Mouse (Mus musculus) heart, embryonic 11.5 days (tissue): Measurements from ENCODE around the gene Gmcl1. TPM values are rescaled to one million over a fixed set of nuclear protein-coding genes. Genes with fewer than 3 reads are reported as not detected.

Experiments
- ATAC-seq: fragments of 200-750 bp; cut with Nextera tagmentation; replicated peaks from 2 replicates; pipeline ENCODE4 v1.8.0; 2017; ENCODE audit warnings: moderate library complexity; ENCODE audit not compliant: insufficient number of reproducible peaks, low FRiP score, low TSS enrichment
- H3K27ac ChIP-seq: fragments of 300-500 bp; sonication (generic); 2 replicates; pipeline ENCODE4 v1.5.1; 2014; ENCODE audit warnings: mild to moderate bottlenecking, low read depth, low read length
- H3K27me3 ChIP-seq: fragments of 300-500 bp; sonication (generic); 2 replicates; pipeline ENCODE4 v1.6.1; 2014; ENCODE audit warnings: mild to moderate bottlenecking, low read length, mixed read lengths; ENCODE audit not compliant: control insufficient read depth, insufficient read depth
- H3K36me3 ChIP-seq: fragments of 300-500 bp; sonication (generic); 2 replicates; pipeline ENCODE4 v1.6.1; 2014; ENCODE audit warnings: mild to moderate bottlenecking, low read length, moderate library complexity, mixed read lengths; ENCODE audit not compliant: control insufficient read depth, insufficient read depth
- H3K4me1 ChIP-seq: fragments of 300-500 bp; sonication (generic); 2 replicates; pipeline ENCODE4 v1.6.1; 2014; ENCODE audit warnings: low read length; ENCODE audit not compliant: control insufficient read depth, insufficient read depth
- H3K4me2 ChIP-seq: fragments of 300-500 bp; sonication (generic); 2 replicates; pipeline ENCODE4 v1.6.1; 2014; ENCODE audit warnings: mild to moderate bottlenecking, moderate library complexity
- H3K4me3 ChIP-seq: fragments of 300-500 bp; sonication (generic); 2 replicates; pipeline ENCODE4 v1.5.1; 2014; ENCODE audit warnings: low read depth, low read length
- H3K9ac ChIP-seq: fragments of 300-500 bp; sonication (generic); 2 replicates; pipeline ENCODE4 v1.6.1; 2014; ENCODE audit warnings: mild to moderate bottlenecking, low read depth, low read length, moderate library complexity
- H3K9me3 ChIP-seq: fragments of 300-500 bp; sonication (generic); replicated peaks from 2 replicates; pipeline ENCODE4 v1.6.1; 2016; ENCODE audit warnings: low read length; ENCODE audit not compliant: control insufficient read depth
- WGBS: fragments of 180-500 bp; shearing (Covaris S2); extraction: QIAGEN DNeasy Blood & Tissue Kit; methylation state at CpG from one replicate; pipeline ENCODE4 v1.1.7; 2014; ENCODE audit not compliant: insufficient replicate concordance; 5-methylcytosine and 5-hydroxymethylcytosine counted together
- polyA plus RNA-seq: library from polyadenylated mRNA; unstranded; fragments of >200 nt; fragmentation: Nextera tagmentation; extraction: Ambion mirVana; gene quantifications from 2 replicates; pipeline ENCODE4 v1.2.1, GENCODE M21; 2014

The Gmcl1 gene
- polyA plus RNA-seq, 1 experiment from 2014 or later = 18.5 TPM

- Histone ChIP-seq H3K27ac (no peak overlapping the region), H3K9me3 (no peaks in the 10 kb centered on the region), H3K4me2 (no peak overlapping the region), H3K4me3 (no peak overlapping the region), H3K4me1 (no peaks in the 10 kb centered on the region), H3K9ac (no peak overlapping the region), H3K36me3 (0 out of 2 replicates have a peak, but pooled peaks cover 2% of the 10 kb centered on the region), H3K27me3 (no peaks in the 10 kb centered on the region)
- ATAC-seq = no peak
- 83% methylated on average over 3 of the region's 3 CpGs for WGBS
Observed at GRCm38 (mm10) chr6:86721977-86722376, 11.2 kb downstream of the Gmcl1 start.

DNA sequence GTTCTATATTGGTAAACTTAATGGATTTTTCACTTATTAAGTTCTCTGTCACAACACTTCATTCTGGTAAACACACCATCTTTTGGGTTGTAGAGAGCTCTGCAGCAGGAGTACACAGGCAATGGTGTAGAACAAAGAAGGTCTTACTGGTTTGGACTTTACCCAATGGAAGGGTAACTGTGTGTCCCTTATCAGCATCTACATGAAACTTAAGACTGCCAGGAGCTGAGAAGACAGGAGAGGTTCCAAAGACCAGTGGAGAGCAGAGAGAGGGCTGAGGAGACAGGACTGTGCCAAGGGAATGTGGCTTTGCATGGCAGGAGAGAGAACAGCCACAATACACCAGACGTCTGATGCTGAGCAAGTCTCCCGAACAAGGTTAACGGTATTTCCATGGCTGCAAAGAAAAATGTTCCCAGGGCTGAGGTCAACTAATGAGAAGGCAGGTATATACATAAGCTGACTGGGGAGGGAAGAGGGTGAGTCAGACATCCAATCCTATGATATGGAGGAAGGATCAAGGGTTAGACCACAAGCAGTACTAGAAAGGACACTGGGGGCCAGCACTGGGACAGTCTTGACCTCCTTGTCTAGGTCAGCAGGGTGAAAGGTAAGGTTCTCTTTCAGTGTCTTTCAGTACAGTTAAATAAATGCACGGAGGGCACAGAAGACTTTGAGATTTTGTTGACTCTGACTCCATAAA is 25.0 kb downstream of the Gmcl1 start:
- H3K27me3 ChIP-seq = no peaks in the 10 kb centered on the region
- H3K4me2 ChIP-seq = no peak overlapping the region
- peaks cover 8% of the 10 kb centered on the region; the same call in 1 of the 2 replicates for H3K36me3 ChIP-seq
- 85% methylated on average over 4 of the region's 4 CpGs for WGBS
- no peak overlapping the region for H3K4me3 ChIP-seq
- no peak overlapping the region for H3K27ac ChIP-seq
- no peak for ATAC-seq
- no peaks in the 10 kb centered on the region for H3K9me3 ChIP-seq
- no peaks in the 10 kb centered on the region for H3K4me1 ChIP-seq
- H3K9ac ChIP-seq = no peak overlapping the region

DNA sequence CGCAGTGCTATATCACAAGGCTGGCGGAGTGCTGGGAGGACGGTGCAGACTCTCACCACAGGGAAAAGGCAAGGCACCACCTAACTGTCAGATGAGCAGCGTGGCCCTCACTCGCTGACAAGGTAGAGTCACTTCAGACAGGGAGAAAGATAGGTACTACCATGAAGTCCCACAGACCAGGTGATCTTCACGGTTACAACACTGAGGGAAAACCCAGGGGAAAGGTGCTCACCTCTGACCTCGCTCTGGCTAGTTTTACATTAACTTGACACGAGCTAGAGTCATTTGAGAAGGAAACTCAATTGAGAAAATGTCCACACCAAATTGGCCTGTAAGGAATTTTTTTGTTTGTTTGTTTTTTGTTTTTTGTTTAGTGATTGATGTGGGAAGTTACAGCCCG is 30.6 kb downstream of the Gmcl1 start:
- no peak overlapping the region for H3K9ac ChIP-seq
- H3K27me3 ChIP-seq = no peaks in the 10 kb centered on the region
- no peaks in the 10 kb centered on the region for H3K9me3 ChIP-seq
- H3K4me1 ChIP-seq = no peaks in the 10 kb centered on the region
- ATAC-seq = no peak
- no peak overlapping the region for H3K4me2 ChIP-seq
- no peak overlapping the region for H3K4me3 ChIP-seq
- H3K36me3 ChIP-seq = peaks cover 15% of the 10 kb centered on the region; the same call in 1 of the 2 replicates
- WGBS = 88% methylated on average over 9 of the region's 9 CpGs
- no peak overlapping the region for H3K27ac ChIP-seq

- no peaks in the 10 kb centered on the region for H3K27me3 ChIP-seq
- H3K9me3 ChIP-seq = no peaks in the 10 kb centered on the region
Observed at GRCm38 (mm10) chr6:86697903-86698302, 35.3 kb downstream of the Gmcl1 start.

DNA sequence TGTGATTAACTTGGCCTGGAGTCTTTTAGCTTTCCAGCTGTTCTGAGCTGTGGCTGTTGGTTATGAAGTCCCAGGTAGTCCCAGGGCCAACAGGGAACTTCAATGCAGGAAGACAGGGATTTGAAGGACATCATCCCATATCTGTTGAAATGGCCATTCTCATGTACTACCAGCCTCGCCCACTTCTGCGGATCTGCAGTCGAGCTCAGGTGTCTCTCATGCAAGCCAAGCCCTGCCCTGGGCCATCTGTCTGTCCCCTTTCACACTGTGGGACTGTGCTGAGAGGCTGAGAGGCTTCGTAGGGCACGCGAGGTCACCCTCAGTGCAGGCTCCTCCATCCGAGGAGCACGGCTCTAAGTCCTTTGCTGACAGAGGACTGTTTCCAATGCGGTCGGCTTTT is 37.0 kb downstream of the Gmcl1 start:
- no peak overlapping the region for H3K9ac ChIP-seq
- H3K27me3 ChIP-seq = no peaks in the 10 kb centered on the region
- H3K4me1 ChIP-seq = no peaks in the 10 kb centered on the region
- H3K9me3 ChIP-seq = no peaks in the 10 kb centered on the region
- no peak for ATAC-seq
- no peak overlapping the region for H3K27ac ChIP-seq
- WGBS = 82% methylated on average over 10 of the region's 10 CpGs
- no peak overlapping the region for H3K4me3 ChIP-seq
- H3K4me2 ChIP-seq = no peak overlapping the region
- peaks cover 3% of the 10 kb centered on the region; the same call in 1 of the 2 replicates for H3K36me3 ChIP-seq

More at GRCm38 (mm10) chr6:86697903-86698302, 35.3 kb downstream of the Gmcl1 start:
- Histone ChIP-seq H3K4me2 (no peak overlapping the region), H3K4me1 (no peaks in the 10 kb centered on the region), H3K4me3 (no peak overlapping the region), H3K27ac (no peak overlapping the region), H3K36me3 (peaks cover 10% of the 10 kb centered on the region; the same call in 1 of the 2 replicates), H3K9ac (no peak overlapping the region)
- WGBS = 78% methylated on average over 6 of the region's 6 CpGs
- ATAC-seq = no peak

DNA sequence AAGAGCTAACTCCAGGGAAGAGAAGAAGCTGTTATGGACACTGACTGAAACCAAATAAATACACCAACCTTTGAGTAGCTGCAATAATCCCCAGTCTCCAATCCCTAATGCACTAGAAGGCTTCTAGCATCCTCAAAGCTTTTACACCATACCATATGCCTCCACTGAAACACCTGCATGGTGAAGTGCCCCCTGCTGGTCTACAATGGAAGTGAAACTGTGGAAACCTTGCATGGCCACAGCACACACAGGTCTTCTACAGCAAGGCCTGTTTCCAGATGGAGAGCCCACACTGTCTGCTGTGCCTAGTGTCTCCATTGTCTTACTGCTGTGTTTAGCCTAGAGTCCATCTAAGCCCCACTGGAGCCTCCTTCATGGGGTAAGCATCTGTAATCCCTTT is 38.7 kb downstream of the Gmcl1 start:
- H3K4me1 ChIP-seq = no peaks in the 10 kb centered on the region
- peaks cover 6% of the 10 kb centered on the region; the same call in 1 of the 2 replicates for H3K36me3 ChIP-seq
- no peaks in the 10 kb centered on the region for H3K9me3 ChIP-seq
- H3K27ac ChIP-seq = no peak overlapping the region
- ATAC-seq = no peak
- no peak overlapping the region for H3K4me3 ChIP-seq
- no peak overlapping the region for H3K4me2 ChIP-seq
- H3K27me3 ChIP-seq = no peaks in the 10 kb centered on the region
- no peak overlapping the region for H3K9ac ChIP-seq

DNA sequence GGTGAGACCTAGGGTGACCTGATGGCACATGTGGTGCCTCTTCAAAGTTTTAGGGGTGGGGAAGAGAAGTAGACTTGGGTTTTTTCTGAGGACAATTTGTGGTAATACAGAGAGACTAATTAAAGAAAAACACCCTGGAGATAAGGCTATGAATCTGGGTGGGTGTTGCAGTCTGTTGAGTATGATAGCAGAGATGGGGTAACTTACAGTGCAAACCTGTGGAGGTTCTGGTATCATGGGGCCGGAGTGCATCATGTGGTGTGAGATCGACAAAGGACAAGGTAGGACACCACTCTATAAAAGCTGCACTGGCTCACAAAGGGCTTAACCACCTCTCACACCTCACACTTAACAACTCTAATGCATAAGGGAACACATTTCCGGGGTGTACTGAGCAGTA is 43.5 kb downstream of the Gmcl1 start:
- no peaks in the 10 kb centered on the region for H3K9me3 ChIP-seq
- no peak overlapping the region for H3K4me3 ChIP-seq
- WGBS = 88% methylated on average over 3 of the region's 3 CpGs
- H3K9ac ChIP-seq = no peak overlapping the region
- ATAC-seq = no peak
- H3K4me1 ChIP-seq = no peaks in the 10 kb centered on the region
- H3K4me2 ChIP-seq = no peak overlapping the region
- peaks cover 6% of the 10 kb centered on the region; the same call in 1 of the 2 replicates for H3K36me3 ChIP-seq
- H3K27ac ChIP-seq = no peak overlapping the region
- no peaks in the 10 kb centered on the region for H3K27me3 ChIP-seq

DNA sequence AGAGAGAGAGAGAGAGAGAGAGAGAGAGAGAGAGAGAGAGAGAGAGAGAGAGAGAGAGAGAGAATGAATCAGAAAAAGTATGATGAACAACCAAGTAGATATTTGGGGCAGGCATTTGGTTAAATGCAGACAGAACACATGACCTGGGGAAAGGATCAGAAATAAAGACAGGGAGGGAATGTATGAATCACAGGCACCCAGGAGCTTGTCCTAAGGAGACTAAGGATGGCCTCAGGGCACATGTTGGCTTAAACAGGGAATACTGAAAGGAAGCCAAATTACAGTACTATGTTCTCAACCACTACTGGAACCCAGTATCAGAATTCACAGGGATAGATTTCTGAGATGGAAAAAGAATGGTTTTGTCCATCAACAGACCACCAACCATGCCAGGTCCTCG is 46.2 kb downstream of the Gmcl1 start:
- Histone ChIP-seq H3K9ac (no peak overlapping the region), H3K27ac (no peak overlapping the region), H3K4me1 (0 out of 2 replicates have a peak, but pooled peaks cover 3% of the 10 kb centered on the region), H3K36me3 (peaks cover 6% of the 10 kb centered on the region), H3K4me3 (no peak overlapping the region), H3K9me3 (no peaks in the 10 kb centered on the region), H3K27me3 (no peaks in the 10 kb centered on the region), H3K4me2 (no peak overlapping the region)
- no peak for ATAC-seq
- 70% methylated on average over 1 of the region's 1 CpGs for whole genome bisulfite sequencing

GRCm38 (mm10) chr6:86684655-86685011 is 48.5 kb downstream of the Gmcl1 start:
- no peak for ATAC-seq
- H3K4me3 ChIP-seq = peak overlapping the region; percentile 84
- no peaks in the 10 kb centered on the region for H3K9me3 ChIP-seq
- WGBS = 33% methylated on average over 12 of the region's 12 CpGs
- H3K27ac ChIP-seq = 0 out of 2 replicates have a peak overlapping the region, but pooled peaks have one; percentile 29
- H3K36me3 ChIP-seq = peaks cover 17% of the 10 kb centered on the region
- H3K4me1 ChIP-seq = 0 out of 2 replicates have a peak, but pooled peaks cover 3% of the 10 kb centered on the region
- H3K27me3 ChIP-seq = no peaks in the 10 kb centered on the region
- peak overlapping the region; percentile 71 for H3K4me2 ChIP-seq
- H3K9ac ChIP-seq = peak overlapping the region; percentile 92
